Mouse (Mus musculus) left cerebral cortex, postnatal 36 days (tissue): ENCODE data around the gene Mon1b. TPM values are rescaled to one million over a fixed set of nuclear protein-coding genes. Genes with fewer than 3 reads are reported as not detected.

Source experiments
- DNase-seq, 2 experiments: peaks; one replicate each; pipeline ENCODE4 v3.0.0; 2021 to 2022; ENCODE audit warnings: low spot score in 2 of 2, mixed read lengths in 1 of 2
- intact Hi-C: fragments of 180-260 bp; cut with DNase I; formaldehyde crosslinking; loops from one replicate; pipeline ENCODE4 v1.15.1; 2025
- total RNA-seq, 2 experiments: library from RNA; stranded (reverse); gene quantifications; 2 replicates each; pipeline ENCODE4 v1.2.3; 2021

Gene Mon1b
- total RNA-seq, 2 experiments from 2014 or later = 24.0 to 25.1 TPM

DNA sequence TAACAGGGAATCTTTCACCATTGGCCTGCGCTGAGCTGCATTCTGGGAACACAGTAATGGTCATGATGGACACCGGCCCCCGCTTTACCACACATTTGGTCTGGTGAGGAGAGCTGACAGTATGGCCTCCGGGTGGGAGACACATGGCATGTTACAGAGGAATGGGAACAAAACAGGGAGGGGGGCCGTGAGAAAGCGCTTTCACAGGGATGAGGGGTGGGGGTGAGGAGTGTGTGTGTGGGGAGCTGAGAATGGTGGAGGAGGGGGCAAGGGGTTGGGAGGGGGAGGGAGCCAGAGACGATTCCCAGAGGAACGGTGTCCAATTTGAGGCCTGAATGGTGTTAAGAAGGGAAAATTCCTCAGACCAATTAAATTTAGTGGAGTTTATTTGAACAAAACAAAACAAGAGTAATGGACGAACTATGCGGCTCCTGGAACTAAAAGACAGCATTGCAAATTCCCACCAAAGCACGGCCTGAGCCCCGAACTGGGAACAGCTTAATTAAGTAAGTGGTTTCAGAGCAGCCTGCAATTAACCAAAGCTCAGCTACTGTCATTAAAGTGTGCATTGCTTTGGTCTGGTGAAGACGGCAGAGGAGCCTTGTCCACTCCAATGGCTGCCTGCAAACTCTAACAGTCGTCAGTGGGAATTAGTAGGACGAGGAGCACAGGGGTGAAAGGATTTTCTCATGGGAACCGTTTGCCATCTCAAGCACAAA lies 31.5 kb downstream of the Mon1b start:
- intact Hi-C loops = loop anchor here (5.0 to 10.0 kb wide), 2 partner anchors 118 to 700 kb away; no protein-coding TSS in a partner anchor
- no peak for DNase-seq

DNA sequence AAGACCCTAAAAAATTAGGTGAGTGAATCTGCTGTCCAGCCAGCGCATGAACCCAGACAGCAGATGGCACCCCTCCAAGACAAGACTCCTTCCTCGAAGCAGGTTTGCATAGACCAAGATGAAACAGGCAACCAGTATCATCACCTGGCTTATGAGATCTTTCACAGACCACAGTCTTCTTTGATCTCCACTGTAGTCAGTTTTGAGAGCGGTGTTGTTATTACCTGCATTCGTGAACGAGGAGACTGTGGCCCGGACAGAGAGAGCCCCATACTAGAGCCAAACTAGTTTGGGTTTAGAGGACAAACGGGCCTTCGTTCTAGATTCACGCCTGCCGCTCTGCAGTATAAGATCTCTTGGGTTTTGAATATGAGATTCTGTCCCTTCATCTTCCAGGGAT lies 34.5 kb downstream of the Mon1b start:
- intact Hi-C loops = loop anchor here (5.0 to 10.0 kb wide), 2 partner anchors 115 to 697 kb away; no protein-coding TSS in a partner anchor
- no peak for DNase-seq

DNA sequence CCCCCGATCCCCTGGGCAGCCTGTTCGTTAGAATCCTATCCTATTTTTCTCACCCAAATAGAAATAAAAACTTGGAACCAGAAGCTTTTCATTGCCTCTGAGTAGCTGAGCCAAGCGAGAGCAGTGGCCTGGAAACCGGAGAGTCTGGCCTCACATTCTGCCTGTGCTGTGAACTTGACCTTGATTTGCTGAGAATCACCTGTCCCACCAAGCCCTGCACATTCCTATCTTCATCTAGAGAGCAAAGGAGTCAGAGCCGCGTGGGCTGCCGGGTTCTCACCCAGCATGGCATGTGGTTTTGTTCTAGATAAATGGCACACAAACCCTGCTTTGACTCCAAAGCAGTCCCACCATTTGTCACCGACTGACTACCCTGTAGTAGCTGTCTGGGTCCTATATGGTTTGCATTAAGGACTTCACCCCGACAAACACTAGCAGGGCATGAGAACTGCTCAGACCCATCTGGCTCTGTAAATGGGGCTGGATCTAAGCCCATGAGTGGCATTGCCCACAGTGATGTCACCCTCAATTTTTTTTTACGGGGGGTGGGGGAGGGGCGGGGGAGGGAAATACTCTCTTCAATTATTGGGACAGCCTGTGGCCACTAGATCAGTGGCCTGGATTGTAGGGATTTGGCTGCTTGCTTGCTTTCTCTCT lies 37.3 kb downstream of the Mon1b start:
- DNase-seq = no peak
- intact Hi-C loops = no loop called here

DNA sequence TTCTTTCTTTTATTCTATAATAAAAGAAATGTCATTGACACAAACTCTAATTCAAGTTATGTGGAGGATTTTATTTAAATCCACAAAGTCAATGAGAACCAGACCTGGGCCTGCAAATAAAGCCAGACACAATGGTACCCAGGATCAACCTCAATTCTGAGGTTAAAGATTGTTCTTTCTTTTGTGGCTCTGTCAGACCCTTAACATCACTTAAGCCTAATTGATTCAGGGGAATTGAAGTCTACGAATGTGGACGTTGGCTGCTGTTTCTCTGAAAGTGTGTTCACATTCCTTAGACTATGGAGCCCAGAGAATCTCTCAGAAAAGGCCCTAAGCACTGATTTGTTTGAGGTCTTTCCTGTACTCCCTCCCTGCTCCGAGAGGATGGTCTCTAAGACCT lies 37.9 kb downstream of the Mon1b start:
- intact Hi-C loops = no loop called here
- no peak for DNase-seq

DNA sequence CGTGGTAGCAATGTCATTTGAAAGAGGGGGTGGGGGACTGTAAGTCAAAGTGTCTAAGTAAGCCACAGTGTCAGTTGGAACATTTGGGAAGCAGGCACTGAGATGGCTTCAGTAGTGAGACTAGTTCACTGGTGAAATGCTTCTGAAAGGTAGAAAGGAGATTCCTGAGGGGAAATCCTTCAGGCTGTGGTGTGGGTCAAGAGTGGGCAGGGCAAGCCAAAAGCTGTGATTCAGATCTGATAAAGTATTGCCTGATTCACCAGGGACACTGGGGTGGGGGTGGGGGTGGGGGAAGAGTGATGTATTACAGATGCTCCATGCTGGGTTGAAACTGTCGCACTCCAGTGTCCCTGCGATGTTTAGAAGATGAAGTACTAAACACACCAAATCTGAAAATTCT lies 39.2 kb downstream of the Mon1b start:
- DNase-seq = no peak
- intact Hi-C loops = no loop called here

DNA sequence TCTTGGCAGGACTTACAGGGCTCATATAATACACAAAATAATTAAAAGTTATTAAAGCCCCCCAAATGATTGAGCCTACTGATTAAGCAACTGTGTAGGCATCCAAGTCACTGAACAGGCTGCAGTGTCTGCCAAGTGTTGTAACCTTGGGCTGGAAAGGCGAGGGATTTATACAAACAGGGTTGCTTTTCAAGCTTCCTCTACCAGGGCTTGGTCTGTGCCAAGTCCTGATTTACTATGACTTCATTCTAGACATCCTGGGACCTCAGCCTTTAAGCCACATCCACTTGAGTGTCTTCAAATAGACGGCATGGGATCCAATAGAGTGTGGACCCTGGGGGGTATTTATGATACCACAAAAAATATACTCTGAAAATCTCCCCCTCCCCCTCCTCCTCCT lies 39.9 kb downstream of the Mon1b start:
- no peak for DNase-seq
- intact Hi-C loops = no loop called here

DNA sequence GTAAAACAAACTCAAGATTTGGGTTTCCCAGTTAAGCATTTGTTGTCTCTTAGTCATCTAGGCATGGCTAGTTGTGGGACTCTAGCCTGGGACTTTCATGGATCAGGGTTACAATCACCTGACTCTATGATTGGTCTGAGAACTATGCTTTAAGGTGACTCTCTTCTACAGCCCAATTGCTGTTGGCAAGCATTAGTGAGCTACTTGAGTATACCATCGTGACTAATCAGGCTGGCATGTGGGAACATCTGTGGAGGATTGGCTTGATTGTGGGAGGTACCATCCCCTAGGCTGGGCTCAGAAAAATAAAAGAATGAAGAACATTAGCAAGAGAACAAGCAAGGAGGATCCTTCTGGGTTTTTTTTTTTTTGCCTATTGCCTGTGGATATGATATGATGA lies 41.4 kb downstream of the Mon1b start:
- DNase-seq = no peak
- intact Hi-C loops = no loop called here

DNA sequence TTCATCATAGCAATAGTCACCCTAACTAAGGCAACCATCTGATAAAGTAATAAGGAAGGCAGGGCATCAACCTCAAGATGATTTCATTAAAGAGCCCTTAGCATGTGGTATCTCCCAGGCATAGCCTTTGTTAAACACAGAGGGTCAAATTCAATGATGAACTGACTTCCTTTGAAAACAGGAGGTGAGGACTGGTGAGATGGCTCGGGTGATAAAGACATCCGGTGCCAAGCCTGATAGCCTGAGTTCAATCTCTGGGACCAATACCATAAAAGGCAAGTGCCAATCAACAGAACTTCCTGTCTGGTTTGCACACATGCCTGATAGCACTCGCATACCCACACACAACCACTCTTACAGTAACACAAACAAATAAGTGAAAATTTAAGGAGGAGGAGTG lies 44.0 kb downstream of the Mon1b start:
- no peak for DNase-seq
- intact Hi-C loops = no loop called here

DNA sequence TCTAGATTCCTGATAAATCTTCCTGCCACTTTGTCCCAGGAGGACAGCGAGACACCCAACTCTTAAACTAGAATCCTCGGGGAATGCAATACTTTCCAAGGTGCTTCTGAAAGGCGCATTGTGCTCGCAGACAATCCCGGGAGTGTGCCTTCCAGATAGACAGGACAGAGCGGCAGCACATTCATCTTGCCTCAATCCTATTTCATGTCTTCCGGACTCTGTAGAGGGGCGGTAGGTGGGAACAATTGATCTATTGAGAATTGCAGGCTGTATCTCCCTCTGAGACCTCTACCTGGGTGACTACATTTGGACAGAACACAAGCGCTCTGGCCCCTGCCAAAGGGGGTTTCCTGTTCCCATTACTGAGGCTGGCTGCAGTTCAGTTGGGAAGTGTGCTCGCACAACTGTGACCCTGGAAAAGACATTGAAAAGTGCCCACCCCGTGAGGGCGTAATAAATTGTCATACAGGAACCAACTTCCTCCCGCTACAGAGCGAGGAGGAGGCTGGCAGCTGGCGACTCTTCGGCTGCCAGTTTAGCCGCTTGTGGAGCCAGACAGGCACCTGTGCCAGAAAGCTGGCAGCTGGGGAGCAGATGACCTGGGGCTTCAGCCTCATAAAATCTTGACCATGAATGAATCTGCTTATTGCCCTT lies 52.6 kb downstream of the Mon1b start:
- DNase-seq = no peak
- intact Hi-C loops = no loop called here

DNA sequence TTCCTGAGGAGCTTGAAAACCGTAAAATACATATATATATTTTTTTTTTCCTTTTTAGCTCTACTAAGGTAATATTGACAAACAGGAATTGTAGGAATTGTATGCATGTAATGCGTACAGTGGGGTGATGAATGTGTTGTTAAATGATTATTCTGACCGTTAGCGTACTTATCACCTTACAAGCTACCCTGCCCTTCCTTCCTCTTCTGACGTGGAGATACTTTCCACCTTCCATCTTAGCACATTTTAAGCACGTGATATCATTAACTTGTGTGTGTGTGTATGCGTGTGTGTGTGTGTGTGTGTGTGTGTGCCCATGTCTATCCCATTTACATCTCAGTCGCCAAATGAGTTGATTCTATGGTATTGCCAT lies 53.1 kb downstream of the Mon1b start:
- no peak for DNase-seq
- intact Hi-C loops = no loop called here

DNA sequence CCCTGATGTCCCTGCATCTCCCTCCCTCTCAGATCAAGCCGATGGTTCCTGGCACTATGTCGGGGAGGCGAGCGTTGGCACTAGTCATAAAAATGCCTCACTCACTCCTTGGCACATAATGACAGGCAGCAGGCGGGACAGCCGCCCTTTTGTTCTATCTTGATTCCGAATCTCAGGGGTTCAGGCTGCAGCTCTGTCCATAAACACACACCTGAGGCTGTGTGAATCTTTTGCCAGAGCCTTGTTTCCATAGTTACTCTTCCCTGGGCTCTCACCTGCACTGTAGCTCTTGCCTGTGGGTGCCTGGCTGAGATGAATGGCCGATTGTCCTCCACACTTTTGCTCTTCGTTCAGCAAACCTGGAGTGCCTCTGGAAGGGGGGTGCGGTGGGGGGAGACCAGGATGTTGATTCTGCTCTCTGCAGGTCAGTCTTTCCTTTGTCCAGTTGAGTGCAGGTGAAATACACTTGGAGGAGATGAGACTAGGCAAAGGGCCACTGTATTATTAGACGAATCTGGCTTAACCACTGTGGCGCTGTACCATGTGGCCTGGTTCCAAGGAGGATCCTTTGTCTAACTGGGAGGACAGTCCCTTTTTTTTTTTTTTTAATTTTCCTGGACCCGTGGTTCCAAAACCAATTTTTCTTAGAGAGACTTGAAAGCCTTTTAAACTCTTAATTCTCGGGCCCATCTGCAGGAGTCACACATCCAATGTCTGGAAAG lies 56.4 kb downstream of the Mon1b start:
- no peak for DNase-seq
- intact Hi-C loops = no loop called here

Other genes starting within 250 kb of the Mon1b start
- gene Syce1l, start 7.6 kb downstream of the Mon1b start, total RNA-seq = under 1 TPM in 1 of 2 experiments, not detected in 1; 0.79 TPM
- gene Adamts18, start 213.2 kb downstream of the Mon1b start, total RNA-seq = 1 to 10 TPM; 2.4 to 2.6 TPM